Mouse (Mus musculus): ENCODE measurements around the gene Rbm33. TPM values are rescaled to one million over a fixed set of nuclear protein-coding genes. Genes with fewer than 3 reads are reported as not detected.
A peak's percentile ranks its signal among the peaks of the same experiment; 100 is the strongest.

The Rbm33 gene
- polyA plus RNA-seq, 1 experiment from 2014 or later, result 7.4 TPM

GRCm38 (mm10) chr5:28458821-28459240 is 141.9 kb downstream of the Rbm33 start:
- H3K36me3 ChIP-seq (ENCODE audit: insufficient read depth, low read length), result no peaks in the 10 kb centered on the region
- no peaks in the 10 kb centered on the region for H3K9me3 ChIP-seq (ENCODE audit: low read length)
- H3K4me3 ChIP-seq (ENCODE audit: low read depth, low read length), result no peak overlapping the region
- peak overlapping the region; percentile 48 for H3K4me2 ChIP-seq (replicated peaks; ENCODE audit: low read depth, low read length)
- 3% methylated on average over 25 of the region's 27 CpGs for WGBS
- no peaks in the 10 kb centered on the region for H3K4me1 ChIP-seq (ENCODE audit: insufficient read depth, low read depth, low read length)
- peak overlapping the region; percentile 90 for H3K27ac ChIP-seq (ENCODE audit: low read length)
- H3K9ac ChIP-seq (replicated peaks; ENCODE audit: low read depth), result no peak overlapping the region
- ATAC-seq, result peak; percentile 90
- TF ChIP-seq CTCF (IDR thresholded peaks at IDR 0.05), result peak; percentile 47
- peak; percentile 66; the same call in 1 of the 2 replicates for TF ChIP-seq EP300 (IDR thresholded peaks at IDR 0.05)
- peaks cover 47% of the 10 kb centered on the region for H3K27me3 ChIP-seq (replicated peaks; ENCODE audit: insufficient read depth, low read length)
- peak; percentile 95 for DNase-seq (ENCODE audit: low spot score)

- WGBS, result 3% methylated on average over 41 of the region's 41 CpGs
- Histone ChIP-seq H3K4me3 (ENCODE audit: low read depth, low read length) (no peak overlapping the region), H3K9ac (replicated peaks; ENCODE audit: low read depth) (no peak overlapping the region), H3K4me1 (ENCODE audit: insufficient read depth, low read depth, low read length) (no peaks in the 10 kb centered on the region), H3K27me3 (replicated peaks; ENCODE audit: insufficient read depth, low read length) (peaks cover 54% of the 10 kb centered on the region), H3K36me3 (ENCODE audit: insufficient read depth, low read length) (no peaks in the 10 kb centered on the region), H3K4me2 (replicated peaks; ENCODE audit: low read depth, low read length) (peak overlapping the region; percentile 48), H3K9me3 (ENCODE audit: low read length) (no peaks in the 10 kb centered on the region), H3K27ac (ENCODE audit: low read length) (peak overlapping the region; percentile 90)
- peak; percentile 62; the same call in 1 of the 2 replicates for TF ChIP-seq EP300 (IDR thresholded peaks at IDR 0.05)
- no peak for TF ChIP-seq CTCF (IDR thresholded peaks at IDR 0.05)
- ATAC-seq (peak; percentile 79), DNase-seq (ENCODE audit: low spot score) (peak; percentile 90)
Measured at GRCm38 (mm10) chr5:28459456-28460225, 142.7 kb downstream of the Rbm33 start.

GRCm38 (mm10) chr5:28460556-28461350 is 143.8 kb downstream of the Rbm33 start:
- Histone ChIP-seq H3K27me3 (replicated peaks; ENCODE audit: insufficient read depth, low read length) (peaks cover 65% of the 10 kb centered on the region), H3K9ac (replicated peaks; ENCODE audit: low read depth) (no peak overlapping the region), H3K4me1 (ENCODE audit: insufficient read depth, low read depth, low read length) (no peaks in the 10 kb centered on the region), H3K36me3 (ENCODE audit: insufficient read depth, low read length) (no peaks in the 10 kb centered on the region), H3K4me3 (ENCODE audit: low read depth, low read length) (no peak overlapping the region), H3K4me2 (replicated peaks; ENCODE audit: low read depth, low read length) (0 out of 2 replicates have a peak overlapping the region, but pooled peaks have one; percentile 25), H3K9me3 (ENCODE audit: low read length) (no peaks in the 10 kb centered on the region), H3K27ac (ENCODE audit: low read length) (peak overlapping the region; percentile 90)
- TF ChIP-seq CTCF (IDR thresholded peaks at IDR 0.05), result no peak
- peak; percentile 18; the same call in 1 of the 2 replicates for TF ChIP-seq EP300 (IDR thresholded peaks at IDR 0.05)
- 2% methylated on average over 17 of the region's 17 CpGs for WGBS
- no peak for ATAC-seq
- peak; percentile 40 for DNase-seq (ENCODE audit: low spot score)

GRCm38 (mm10) chr5:28461376-28461775 is 144.5 kb downstream of the Rbm33 start:
- no peaks in the 10 kb centered on the region for H3K4me1 ChIP-seq (ENCODE audit: insufficient read depth, low read depth, low read length)
- H3K4me2 ChIP-seq (replicated peaks; ENCODE audit: low read depth, low read length), result 0 out of 2 replicates have a peak overlapping the region, but pooled peaks have one; percentile 14
- peaks cover 69% of the 10 kb centered on the region for H3K27me3 ChIP-seq (replicated peaks; ENCODE audit: insufficient read depth, low read length)
- no peaks in the 10 kb centered on the region for H3K9me3 ChIP-seq (ENCODE audit: low read length)
- TF ChIP-seq CTCF (IDR thresholded peaks at IDR 0.05) (no peak), EP300 (IDR thresholded peaks at IDR 0.05) (no peak)
- H3K27ac ChIP-seq (ENCODE audit: low read length), result peak overlapping the region; percentile 90
- H3K4me3 ChIP-seq (ENCODE audit: low read depth, low read length), result no peak overlapping the region
- no peak for ATAC-seq
- DNase-seq (ENCODE audit: low spot score), result no peak
- H3K36me3 ChIP-seq (ENCODE audit: insufficient read depth, low read length), result no peaks in the 10 kb centered on the region
- 11% methylated on average over 11 of the region's 11 CpGs for WGBS
- H3K9ac ChIP-seq (replicated peaks; ENCODE audit: low read depth), result no peak overlapping the region

GRCm38 (mm10) chr5:28462741-28463590 is 146.0 kb downstream of the Rbm33 start:
- no peaks in the 10 kb centered on the region for H3K36me3 ChIP-seq (ENCODE audit: insufficient read depth, low read length)
- ATAC-seq (no peak), DNase-seq (ENCODE audit: low spot score) (peak; percentile 73)
- H3K9me3 ChIP-seq (ENCODE audit: low read length), result no peaks in the 10 kb centered on the region
- H3K27me3 ChIP-seq (replicated peaks; ENCODE audit: insufficient read depth, low read length), result peaks cover 71% of the 10 kb centered on the region
- 2% methylated on average over 33 of the region's 33 CpGs for WGBS
- H3K9ac ChIP-seq (replicated peaks; ENCODE audit: low read depth), result no peak overlapping the region
- H3K27ac ChIP-seq (ENCODE audit: low read length), result peak overlapping the region; percentile 90
- TF ChIP-seq CTCF (IDR thresholded peaks at IDR 0.05) (no peak), EP300 (IDR thresholded peaks at IDR 0.05) (no peak)
- H3K4me1 ChIP-seq (ENCODE audit: insufficient read depth, low read depth, low read length), result no peaks in the 10 kb centered on the region
- peak overlapping the region; percentile 65 for H3K4me2 ChIP-seq (replicated peaks; ENCODE audit: low read depth, low read length)
- H3K4me3 ChIP-seq (ENCODE audit: low read depth, low read length), result peak overlapping the region; percentile 21; the same call in 1 of the 2 replicates
